Mouse (Mus musculus) E14TG2a.4 (cell line): ENCODE data around the gene Serpine1.

Experiments
- H3K27me3 ChIP-seq: 2 replicates; pipeline ENCODE4 v1.6.1; 2014; ENCODE audit warnings: low read length, control low read depth; ENCODE audit not compliant: insufficient read depth
- H3K36me3 ChIP-seq: 2 replicates; pipeline ENCODE4 v1.6.1; 2014; ENCODE audit warnings: low read length, control low read depth; ENCODE audit not compliant: insufficient read depth
- H3K4me1 ChIP-seq: replicated peaks from 2 replicates; pipeline ENCODE4 v1.6.1; 2014; ENCODE audit warnings: low read depth, low read length, control low read depth
- H3K4me3 ChIP-seq: replicated peaks from 2 replicates; pipeline ENCODE4 v1.5.1; 2014; ENCODE audit warnings: mild to moderate bottlenecking, low read length
- H3K9me3 ChIP-seq: 2 replicates; pipeline ENCODE4 v1.6.1; 2014; ENCODE audit warnings: low read length, control low read depth
- CTCF ChIP-seq: conservative IDR thresholded peaks from 2 replicates; pipeline ENCODE4 v1.5.1; 2014; ENCODE audit warnings: low read length
- NANOG ChIP-seq: IDR thresholded peaks from 2 replicates; pipeline ENCODE4 v1.6.1; 2014; ENCODE audit warnings: borderline replicate concordance, low read length, mixed read lengths
- POU5F1 ChIP-seq: IDR thresholded peaks from 2 replicates; pipeline ENCODE4 v1.6.1; 2014; ENCODE audit warnings: low read length, borderline replicate concordance

The Serpine1 gene

DNA sequence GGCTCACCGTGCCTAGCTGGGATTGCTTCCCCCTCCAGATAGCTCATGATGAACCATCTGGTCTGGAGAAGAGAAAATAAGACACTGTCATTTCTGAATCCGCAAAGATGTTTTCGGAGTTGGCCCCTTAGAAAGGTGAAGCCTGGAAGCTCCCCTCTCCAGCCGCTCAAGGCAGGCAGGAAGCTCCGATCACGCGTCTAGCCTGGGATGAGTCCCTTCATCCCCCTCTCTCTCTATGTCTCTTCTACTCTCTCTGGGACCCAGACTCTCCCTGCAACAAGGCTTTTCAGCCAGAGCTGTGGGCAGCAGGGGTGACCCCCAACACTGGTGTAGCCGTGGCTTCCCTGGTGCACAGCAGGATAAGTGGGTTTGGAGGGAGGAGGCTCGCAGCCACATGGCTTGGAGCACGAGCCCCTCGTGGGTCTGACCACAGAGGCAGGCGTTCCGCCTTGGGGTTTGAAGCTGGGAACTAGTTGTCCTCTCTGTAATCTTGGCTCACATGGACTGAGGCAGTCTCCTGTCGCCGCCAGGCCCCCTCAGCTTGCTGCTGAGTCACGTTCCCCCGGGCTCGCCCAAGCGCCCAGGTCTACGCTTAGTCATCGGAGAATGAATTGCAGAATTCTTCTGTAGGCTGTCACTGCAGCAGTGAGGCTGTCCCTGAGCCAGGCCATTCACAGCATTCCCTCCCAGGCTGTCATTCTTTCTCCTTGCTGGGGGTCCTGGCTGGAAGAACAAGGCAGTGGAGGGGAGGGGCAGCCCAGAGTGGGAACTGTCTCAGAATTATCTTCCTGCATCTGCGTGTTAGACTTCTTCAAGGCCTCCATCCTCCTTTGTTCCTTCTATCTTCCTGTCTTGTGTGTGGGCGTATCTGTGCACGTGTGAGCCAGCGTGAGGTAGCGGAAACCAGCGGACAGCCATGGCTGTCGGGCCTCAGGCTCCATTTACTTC is 30.8 kb upstream of the Serpine1 start:
- no peaks in the 10 kb centered on the region for H3K9me3 ChIP-seq
- TF ChIP-seq NANOG (no peak), CTCF (no peak), POU5F1 (no peak)
- H3K4me3 ChIP-seq: peak overlapping the region; percentile 65
- no peaks in the 10 kb centered on the region for H3K36me3 ChIP-seq
- H3K27me3 ChIP-seq: peaks cover 14% of the 10 kb centered on the region
- H3K4me1 ChIP-seq: peaks cover 30% of the 10 kb centered on the region

- H3K4me3 ChIP-seq: peak overlapping the region; percentile 65
- peaks cover 30% of the 10 kb centered on the region for H3K4me1 ChIP-seq
- no peaks in the 10 kb centered on the region for H3K9me3 ChIP-seq
- H3K36me3 ChIP-seq: no peaks in the 10 kb centered on the region
- H3K27me3 ChIP-seq: peaks cover 14% of the 10 kb centered on the region
- TF ChIP-seq CTCF (no peak), POU5F1 (no peak), NANOG (no peak)
These were observed 30.0 kb upstream of the Serpine1 start for GRCm38 (mm10) chr5:137102078-137102477.

- H3K4me1 ChIP-seq: peaks cover 23% of the 10 kb centered on the region
- TF ChIP-seq CTCF: no peak
- no peak overlapping the region for H3K4me3 ChIP-seq
- H3K9me3 ChIP-seq: no peaks in the 10 kb centered on the region
- H3K36me3 ChIP-seq: no peaks in the 10 kb centered on the region
- H3K27me3 ChIP-seq: peaks cover 14% of the 10 kb centered on the region
These were observed 28.6 kb upstream of the Serpine1 start for GRCm38 (mm10) chr5:137100660-137101059.

DNA sequence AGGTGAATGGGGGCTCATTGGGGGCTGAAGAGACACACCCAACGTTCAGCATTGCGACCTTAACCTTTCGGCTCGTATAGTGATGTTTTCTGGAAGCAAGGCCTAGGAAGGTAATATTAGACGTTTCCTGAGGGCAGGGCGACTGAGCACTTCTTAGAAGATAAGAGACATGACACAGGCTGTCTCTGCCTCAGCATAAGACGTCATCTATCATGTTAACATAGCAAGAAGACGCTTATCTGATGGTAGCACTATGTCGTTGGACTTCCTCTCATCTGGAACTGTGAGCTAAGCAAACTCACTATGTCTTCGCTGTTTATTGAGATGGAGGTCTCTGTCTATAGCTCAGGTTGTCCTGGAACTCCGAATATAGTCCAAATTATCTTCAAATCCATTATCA is 26.4 kb upstream of the Serpine1 start:
- peaks cover 10% of the 10 kb centered on the region; the same call in 1 of the 2 replicates for H3K27me3 ChIP-seq
- no peak for TF ChIP-seq NANOG
- no peak for TF ChIP-seq CTCF
- H3K36me3 ChIP-seq: no peaks in the 10 kb centered on the region
- H3K4me3 ChIP-seq: no peak overlapping the region
- no peaks in the 10 kb centered on the region for H3K9me3 ChIP-seq
- peaks cover 18% of the 10 kb centered on the region for H3K4me1 ChIP-seq

GRCm38 (mm10) chr5:137096037-137096436 is 24.0 kb upstream of the Serpine1 start:
- Histone ChIP-seq H3K27me3 (peaks cover 4% of the 10 kb centered on the region; the same call in 1 of the 2 replicates), H3K4me3 (no peak overlapping the region), H3K9me3 (no peaks in the 10 kb centered on the region), H3K36me3 (no peaks in the 10 kb centered on the region), H3K4me1 (peaks cover 3% of the 10 kb centered on the region; the same call in 1 of the 2 replicates)
- TF ChIP-seq POU5F1: no peak
- TF ChIP-seq NANOG: no peak
- TF ChIP-seq CTCF: no peak

DNA sequence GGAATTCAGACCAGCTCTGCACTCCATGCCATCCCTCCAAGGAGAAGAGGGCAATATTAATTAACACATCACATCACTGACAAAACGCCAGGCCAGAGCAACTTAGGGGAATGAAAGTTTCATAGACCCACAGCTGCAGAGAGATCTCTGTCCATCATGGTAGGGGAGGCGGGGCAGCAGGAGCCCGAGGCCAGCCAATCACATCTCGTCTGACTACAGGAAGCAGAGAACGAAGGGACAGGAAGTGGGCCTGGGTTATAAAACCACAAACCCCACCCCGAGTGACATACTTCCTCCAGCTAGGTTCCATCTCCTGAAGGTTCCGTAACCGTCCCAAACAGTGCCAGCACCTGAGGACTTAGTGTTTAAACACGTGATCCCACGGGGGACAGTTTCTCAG is 23.1 kb upstream of the Serpine1 start:
- peaks cover 3% of the 10 kb centered on the region; the same call in 1 of the 2 replicates for H3K4me1 ChIP-seq
- TF ChIP-seq POU5F1: no peak
- TF ChIP-seq CTCF: no peak
- TF ChIP-seq NANOG: no peak
- no peaks in the 10 kb centered on the region for H3K9me3 ChIP-seq
- no peak overlapping the region for H3K4me3 ChIP-seq
- 0 out of 2 replicates have a peak, but pooled peaks cover 4% of the 10 kb centered on the region for H3K27me3 ChIP-seq
- no peaks in the 10 kb centered on the region for H3K36me3 ChIP-seq

GRCm38 (mm10) chr5:137093720-137094119 is 21.7 kb upstream of the Serpine1 start:
- no peaks in the 10 kb centered on the region for H3K27me3 ChIP-seq
- H3K4me1 ChIP-seq: peaks cover 3% of the 10 kb centered on the region; the same call in 1 of the 2 replicates
- H3K9me3 ChIP-seq: peaks cover 5% of the 10 kb centered on the region
- no peaks in the 10 kb centered on the region for H3K36me3 ChIP-seq
- H3K4me3 ChIP-seq: no peak overlapping the region
- no peak for TF ChIP-seq POU5F1
- no peak for TF ChIP-seq CTCF
- TF ChIP-seq NANOG: no peak

GRCm38 (mm10) chr5:137091560-137091959 is 19.5 kb upstream of the Serpine1 start:
- Histone ChIP-seq H3K36me3 (no peaks in the 10 kb centered on the region), H3K27me3 (no peaks in the 10 kb centered on the region), H3K4me3 (no peak overlapping the region), H3K4me1 (peaks cover 3% of the 10 kb centered on the region; the same call in 1 of the 2 replicates), H3K9me3 (peaks cover 26% of the 10 kb centered on the region)
- no peak for TF ChIP-seq CTCF
- TF ChIP-seq POU5F1: no peak
